Mouse (Mus musculus): ENCODE data around the gene Thg1l. TPM values are rescaled to one million over a fixed set of nuclear protein-coding genes. Genes with fewer than 3 reads are reported as not detected.

Gene Thg1l
- 3.8 to 9.2 TPM (median 6.2 TPM) in 3 replicates for total RNA-seq (2017)

DNA sequence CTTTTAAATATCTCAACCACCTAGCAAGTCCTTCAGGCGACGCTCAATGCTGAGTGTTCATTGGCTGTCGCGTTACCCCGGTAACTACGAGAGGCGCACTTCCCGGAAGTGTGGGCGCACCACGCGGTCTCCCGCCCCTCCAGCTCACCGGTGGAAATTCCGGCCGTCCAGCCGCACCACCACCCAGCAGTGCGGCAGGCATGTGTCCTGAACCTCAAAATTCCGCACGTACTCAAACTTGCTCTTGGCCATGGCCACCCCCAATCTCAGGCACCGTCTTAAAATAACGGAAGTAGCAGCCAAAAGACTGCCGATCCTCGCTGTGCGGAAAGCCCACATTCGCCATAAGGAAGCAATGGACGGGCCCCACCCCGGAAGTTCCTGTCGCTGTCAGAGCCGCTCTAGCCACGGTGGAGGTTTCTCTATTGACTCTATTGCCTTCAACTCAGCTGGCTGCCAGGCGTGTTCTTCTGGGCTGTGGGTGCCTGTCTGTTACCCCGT lies at the start of gene Thg1l:
TSS of gene Thg1l (minus strand) at position 368 of the 501 bp plus-strand sequence.
- ATAC-seq (replicated peaks; ENCODE audit: insufficient number of reproducible peaks, low FRiP score, low TSS enrichment, poor library complexity, severe bottlenecking), result peak; percentile 96

DNA sequence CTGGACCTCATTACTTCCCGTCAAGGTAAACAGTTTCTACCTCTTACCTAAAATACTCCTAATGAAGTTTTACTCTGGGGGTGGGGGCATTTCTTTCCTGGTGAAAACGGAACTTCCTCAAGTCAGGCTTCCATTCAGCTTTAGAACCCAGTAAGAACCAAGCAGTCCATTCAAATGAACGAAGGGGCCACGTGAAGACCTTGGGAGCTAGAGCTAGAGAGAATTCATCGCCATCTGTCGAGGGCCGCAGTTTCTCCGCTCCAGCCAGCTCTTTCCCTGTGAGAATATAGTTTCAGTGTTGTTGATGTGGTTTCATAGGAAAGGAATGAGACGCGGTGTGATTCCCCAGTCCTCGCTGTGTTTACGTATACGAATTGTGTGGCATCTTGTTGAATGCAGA lies 36.8 kb upstream of the Thg1l start:
- ATAC-seq (replicated peaks; ENCODE audit: insufficient number of reproducible peaks, low FRiP score, low TSS enrichment, poor library complexity, severe bottlenecking), result no peak

DNA sequence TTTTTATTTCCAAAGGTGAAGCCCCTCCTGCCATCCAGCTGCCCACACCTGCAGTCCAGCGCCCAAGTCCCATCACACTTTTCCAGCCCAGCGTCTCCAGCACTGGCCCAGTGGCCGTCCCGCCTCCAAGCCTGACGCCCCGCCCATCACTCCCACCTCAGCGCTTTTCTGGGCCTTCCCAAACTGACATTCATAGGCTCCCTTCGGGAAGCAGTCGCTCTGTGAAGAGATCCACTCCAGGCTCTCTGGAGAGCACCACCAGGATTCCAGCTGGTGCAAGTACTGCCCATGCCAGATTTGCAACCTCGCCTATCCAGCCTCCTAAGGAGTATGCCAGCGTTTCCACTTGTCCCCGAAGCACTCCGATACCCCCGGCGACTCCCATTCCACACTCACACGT lies 36.3 kb upstream of the Thg1l start:
- no peak for ATAC-seq (replicated peaks; ENCODE audit: insufficient number of reproducible peaks, low FRiP score, low TSS enrichment, poor library complexity, severe bottlenecking)

DNA sequence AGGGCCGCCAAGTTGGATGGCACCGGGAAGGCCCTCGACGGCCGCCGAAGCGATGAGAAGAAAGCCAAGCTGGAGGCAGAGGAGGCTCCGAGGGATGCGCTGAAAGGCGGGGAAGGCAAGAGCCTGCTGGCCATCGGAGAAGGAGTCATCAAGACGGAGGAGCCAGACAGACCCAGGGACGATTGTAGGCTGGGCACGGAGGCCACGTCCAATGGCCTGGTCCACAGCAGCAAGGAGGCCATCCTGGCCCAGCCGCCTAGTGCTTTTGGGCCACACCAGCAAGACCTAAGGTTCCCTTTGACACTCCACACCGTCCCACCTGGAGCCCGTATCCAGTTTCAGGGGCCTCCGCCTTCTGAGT lies 25.6 kb upstream of the Thg1l start:
- no peak for ATAC-seq (replicated peaks; ENCODE audit: insufficient number of reproducible peaks, low FRiP score, low TSS enrichment, poor library complexity, severe bottlenecking)

DNA sequence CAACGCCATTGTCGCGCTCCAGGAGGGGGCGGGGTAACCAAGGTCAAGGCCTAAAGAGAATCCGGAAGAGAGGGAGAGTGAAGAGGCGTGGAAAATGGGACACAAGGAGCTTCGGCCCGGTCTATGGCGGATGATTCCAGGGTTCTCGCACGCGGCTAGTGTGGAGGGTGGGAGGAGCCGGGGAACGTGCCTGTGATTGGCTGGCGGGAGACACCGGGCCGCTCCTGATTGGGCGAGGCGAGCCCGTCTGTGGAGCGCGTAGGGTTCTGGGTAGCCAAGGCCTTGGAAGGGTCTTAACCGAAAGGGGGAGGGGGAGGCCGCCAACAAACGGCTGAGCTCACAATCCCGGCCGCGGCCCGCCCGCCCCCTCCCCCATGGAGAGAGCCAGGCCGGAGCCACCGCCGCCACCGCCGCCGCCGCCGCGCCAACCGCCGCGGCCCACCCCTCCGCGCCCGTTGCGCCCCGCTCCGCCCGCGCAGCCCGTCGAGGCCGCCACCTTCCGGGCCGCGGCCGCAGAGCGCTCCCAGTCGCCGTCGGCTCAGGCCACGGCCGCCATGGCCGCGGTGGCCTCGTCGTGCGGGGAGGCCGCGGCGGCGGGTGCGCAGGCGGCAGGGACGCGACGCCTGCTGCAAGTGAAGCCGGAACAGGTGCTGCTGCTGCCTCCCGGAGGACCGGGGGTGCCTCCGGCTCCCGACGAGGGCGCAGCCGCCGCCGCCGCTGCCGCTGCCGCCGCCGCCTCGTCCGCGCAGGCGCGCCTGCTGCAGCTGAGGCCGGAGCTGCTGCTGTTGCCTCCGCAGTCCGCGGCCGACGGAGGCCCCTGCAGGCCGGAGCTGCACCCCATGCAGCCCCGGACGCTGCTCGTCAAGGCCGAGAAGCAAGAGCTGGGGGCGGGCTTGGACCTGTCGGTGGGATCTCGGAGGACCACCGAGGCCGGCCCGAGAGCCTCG lies 24.9 kb upstream of the Thg1l start, which contains the start of gene Sox30:
TSS of gene Sox30 (plus strand) at position 365 of the 947 bp plus-strand sequence.
- ATAC-seq (replicated peaks; ENCODE audit: insufficient number of reproducible peaks, low FRiP score, low TSS enrichment, poor library complexity, severe bottlenecking), result no peak

DNA sequence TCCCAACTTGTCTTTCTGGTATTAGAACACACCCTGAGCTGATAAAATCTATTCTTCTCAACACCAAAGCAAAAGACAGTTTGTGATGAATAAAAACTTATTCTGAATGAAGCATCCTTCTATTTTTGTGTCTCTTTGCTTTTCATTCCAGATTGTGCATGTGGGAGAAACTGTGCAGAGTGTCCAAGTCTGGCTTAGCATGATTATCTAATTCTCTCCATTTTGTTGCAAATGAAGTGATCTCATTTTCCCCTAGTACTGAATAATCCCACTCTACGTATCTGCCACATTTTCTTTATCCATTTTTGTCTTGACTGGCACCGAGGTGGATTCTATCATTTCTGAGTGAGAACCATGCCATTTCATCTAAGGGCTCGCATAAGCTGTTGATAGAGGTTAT lies 20.8 kb upstream of the Thg1l start:
- ATAC-seq (replicated peaks; ENCODE audit: insufficient number of reproducible peaks, low FRiP score, low TSS enrichment, poor library complexity, severe bottlenecking), result no peak

DNA sequence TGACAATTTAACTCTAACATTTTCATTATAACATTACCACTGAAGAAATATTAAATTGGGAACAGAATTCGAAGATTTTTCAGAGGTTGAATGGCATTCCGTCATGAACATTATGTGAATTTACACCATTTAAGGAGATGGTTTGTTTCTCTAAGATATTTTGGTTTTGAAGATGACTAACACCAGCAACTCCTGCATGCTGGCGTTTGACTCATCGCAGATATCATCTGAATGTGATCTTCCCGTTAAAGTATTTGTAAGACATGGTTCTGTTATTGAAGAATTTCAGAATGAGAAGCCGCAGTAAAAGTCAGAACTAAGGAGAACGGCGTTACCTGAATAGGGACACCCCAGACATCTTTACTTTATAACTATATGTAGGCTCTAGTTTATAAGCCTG lies 19.2 kb upstream of the Thg1l start:
- ATAC-seq (replicated peaks; ENCODE audit: insufficient number of reproducible peaks, low FRiP score, low TSS enrichment, poor library complexity, severe bottlenecking), result no peak

DNA sequence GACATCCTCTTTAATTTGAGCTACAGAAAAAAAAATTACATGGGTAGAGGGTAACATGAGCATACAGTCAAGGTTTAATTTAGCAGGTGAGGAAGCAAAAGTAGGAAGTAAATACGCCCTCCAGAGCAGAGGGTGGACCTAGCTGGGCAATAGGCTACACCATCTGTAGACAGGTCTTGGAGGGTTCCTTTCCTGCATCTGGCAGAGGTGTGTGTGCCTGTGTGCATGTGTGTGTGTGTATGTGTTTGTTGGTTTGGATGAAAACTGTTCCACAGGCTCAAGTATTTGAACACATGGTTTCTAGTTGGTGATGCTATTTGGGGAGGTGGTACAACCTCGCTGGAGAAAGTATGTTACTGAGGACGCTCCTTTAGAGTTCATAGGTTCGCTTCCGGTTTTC lies 18.3 kb upstream of the Thg1l start:
- no peak for ATAC-seq (replicated peaks; ENCODE audit: insufficient number of reproducible peaks, low FRiP score, low TSS enrichment, poor library complexity, severe bottlenecking)

DNA sequence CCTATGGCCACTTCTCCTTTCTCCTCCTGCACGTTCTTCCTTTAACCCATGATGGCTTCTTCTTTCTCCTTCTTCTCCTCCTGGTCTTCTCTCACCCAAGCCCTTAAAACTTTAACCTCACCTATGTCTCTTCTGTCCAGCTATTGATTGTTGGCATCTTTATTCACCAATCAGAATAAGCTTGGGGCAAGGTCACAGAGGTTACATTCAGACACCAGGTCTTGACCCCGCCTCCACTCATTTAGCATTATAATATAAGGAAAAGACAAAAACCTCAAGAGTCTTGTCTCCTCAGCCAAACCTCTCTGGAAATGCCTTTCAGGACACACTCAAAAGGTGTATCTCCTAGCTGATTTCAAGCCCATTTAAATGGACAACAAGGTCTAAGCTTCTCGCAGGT lies 13.2 kb upstream of the Thg1l start:
- no peak for ATAC-seq (replicated peaks; ENCODE audit: insufficient number of reproducible peaks, low FRiP score, low TSS enrichment, poor library complexity, severe bottlenecking)

DNA sequence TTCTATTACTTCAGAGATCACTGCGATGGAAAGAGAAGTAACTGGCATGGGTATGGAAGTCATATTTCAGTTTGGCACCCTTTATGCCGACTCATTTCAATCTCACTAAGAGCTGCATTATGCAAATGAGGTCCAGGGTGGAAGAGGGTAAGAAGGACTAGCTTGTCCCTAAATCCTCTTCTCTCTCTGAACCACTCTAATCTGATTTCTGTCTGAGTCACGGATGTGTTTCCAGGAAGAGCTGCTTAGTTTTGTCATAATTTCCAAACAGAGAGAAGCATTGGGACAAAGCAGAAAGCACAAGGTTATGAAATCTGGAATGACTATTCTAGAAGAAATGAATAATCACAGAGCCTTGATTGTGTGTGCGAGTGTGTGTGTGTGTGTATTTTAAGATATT lies 11.6 kb upstream of the Thg1l start:
- no peak for ATAC-seq (replicated peaks; ENCODE audit: insufficient number of reproducible peaks, low FRiP score, low TSS enrichment, poor library complexity, severe bottlenecking)

DNA sequence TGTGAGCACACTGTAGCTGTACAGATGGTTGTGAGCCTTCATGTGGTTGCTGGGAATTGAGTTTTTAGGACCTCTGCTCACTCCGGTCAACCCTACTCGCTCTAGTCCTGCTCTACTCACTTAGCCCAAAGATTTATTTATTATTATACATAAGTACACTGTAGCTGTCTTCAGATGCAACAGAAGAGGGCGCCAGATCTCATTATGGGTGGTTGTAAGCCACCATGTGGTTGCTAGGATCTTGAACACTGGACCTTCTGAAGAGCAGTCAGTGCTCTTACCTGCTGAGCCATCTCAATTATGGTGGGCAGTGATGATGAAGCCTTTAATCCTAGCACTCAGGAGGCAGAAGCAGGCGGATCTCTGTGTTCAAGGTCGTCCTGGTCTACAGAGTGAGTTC lies 4.7 kb upstream of the Thg1l start:
- ATAC-seq (replicated peaks; ENCODE audit: insufficient number of reproducible peaks, low FRiP score, low TSS enrichment, poor library complexity, severe bottlenecking), result no peak

DNA sequence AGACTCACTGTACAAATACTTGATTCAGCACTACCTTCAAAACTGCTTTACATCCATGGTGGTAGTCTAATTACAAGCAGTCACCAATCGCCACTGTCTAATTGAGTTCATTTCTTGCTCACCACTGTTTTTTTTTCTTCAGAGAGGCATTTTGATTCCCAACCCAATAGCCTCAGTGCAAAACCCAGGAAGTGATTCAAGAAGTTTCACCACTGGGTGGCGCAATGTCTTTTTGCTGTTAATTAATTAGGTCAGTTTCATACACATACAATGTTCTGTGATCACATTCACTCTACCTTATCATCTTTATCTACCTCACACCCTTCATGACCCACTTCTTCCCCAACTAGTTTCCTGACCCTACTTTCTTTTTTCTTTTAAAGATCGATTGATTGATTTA lies 4.3 kb upstream of the Thg1l start:
- no peak for ATAC-seq (replicated peaks; ENCODE audit: insufficient number of reproducible peaks, low FRiP score, low TSS enrichment, poor library complexity, severe bottlenecking)

DNA sequence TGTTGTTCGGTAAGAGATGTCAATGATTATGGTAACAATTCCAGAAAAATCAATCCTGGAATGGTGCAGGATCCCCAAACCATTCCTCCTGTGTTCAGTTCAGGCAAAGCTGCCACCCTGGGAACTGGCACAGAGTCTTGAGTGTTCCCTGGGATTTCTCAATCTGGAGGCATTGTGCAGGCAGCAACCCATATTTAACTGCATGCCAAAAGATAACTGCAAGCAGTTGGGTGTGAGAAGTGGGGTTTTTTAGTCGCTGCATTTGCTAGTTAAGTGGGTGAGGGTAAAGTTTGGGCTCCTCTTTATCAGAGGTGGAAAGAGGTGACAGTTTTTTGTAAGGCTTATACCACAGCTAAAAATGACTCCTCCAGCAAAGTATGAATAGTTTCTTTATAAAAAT lies 7.8 kb downstream of the Thg1l start:
- no peak for ATAC-seq (replicated peaks; ENCODE audit: insufficient number of reproducible peaks, low FRiP score, low TSS enrichment, poor library complexity, severe bottlenecking)

DNA sequence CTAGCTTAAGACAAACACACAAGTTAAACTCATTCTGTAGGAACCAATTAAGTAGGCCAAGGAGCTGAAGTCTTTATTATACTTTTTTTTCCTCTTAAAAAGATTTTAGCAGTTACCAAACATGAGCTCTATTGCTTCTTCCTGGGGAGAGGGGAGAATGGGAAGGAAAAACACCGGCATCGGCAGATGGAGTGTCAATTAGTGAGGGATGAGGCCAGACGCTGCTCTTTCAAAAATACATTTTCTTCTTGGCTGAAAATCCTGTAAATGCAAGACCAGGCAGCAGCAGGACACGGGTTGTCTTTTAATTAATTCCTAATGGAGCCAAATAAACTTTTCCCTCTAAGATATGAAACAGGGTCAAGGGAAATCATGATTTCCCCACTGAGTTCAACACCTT lies 8.5 kb downstream of the Thg1l start:
- no peak for ATAC-seq (replicated peaks; ENCODE audit: insufficient number of reproducible peaks, low FRiP score, low TSS enrichment, poor library complexity, severe bottlenecking)

DNA sequence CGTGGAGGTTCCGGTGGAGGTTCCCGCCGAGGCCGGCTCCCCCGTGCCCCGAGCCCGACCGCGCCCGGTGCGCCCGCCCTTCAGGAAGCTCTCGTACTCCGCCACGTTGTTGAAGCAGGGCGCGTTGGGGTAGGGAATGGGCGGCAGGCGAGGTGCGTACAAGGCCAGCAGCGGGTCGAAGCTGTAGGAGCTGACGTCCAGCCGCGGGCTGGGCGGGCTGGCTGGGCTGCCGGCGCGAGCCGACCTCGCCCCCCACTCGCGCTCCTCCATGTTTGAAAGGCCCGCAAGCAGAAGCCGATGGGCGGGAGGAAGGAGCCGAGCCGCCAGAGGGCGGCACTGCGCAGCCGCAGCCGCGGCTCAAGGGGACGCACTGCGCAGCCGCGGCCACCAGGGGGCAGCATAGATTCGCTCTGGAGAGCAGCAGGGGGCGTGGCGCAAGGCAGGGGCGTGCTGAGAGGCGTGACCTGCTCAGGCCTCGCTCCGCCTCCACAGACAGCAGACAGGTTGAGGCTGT lies 10.6 kb downstream of the Thg1l start, which contains the start of gene Lsm11:
TSS of gene Lsm11 (minus strand) at position 293 of the 514 bp plus-strand sequence.
- peak; percentile 94 for ATAC-seq (replicated peaks; ENCODE audit: insufficient number of reproducible peaks, low FRiP score, low TSS enrichment, poor library complexity, severe bottlenecking)

DNA sequence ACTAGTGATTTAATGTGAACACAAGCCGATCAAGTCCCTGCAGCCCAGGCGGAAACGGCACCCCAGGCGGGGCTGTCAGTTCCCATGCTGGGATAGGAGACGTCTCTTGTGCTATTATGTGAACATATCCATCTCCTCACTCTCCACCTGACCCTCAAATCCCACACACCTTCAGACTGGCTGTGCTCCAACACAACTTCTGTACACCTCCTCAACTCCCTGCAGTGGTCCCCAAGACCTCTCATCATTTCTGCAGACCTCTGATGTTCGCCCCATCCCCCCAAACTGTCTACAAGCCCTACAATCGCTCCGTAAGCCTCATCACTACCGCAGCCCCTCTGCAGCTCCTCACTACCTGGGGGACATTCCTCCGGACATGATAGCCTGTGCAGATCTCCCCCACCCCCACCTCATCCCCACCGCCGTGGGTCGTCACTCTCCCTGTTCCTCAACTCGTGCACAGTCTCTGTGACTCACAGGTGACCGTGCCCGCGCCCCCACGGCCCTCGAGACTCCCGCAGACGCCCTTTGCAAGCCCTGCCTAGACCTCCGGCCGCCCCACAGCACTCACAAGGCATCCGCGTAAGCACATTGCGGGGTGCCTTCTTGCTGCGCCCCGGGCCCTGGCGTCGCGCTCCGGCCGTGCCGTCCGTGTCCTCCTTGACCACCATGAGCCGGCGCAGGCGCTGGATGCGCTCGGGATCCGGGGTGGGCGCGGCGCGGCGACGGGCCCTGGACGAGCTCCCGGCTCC lies 11.2 kb downstream of the Thg1l start:
- peak; percentile 9; the same call in 1 of the 2 replicates for ATAC-seq (replicated peaks; ENCODE audit: insufficient number of reproducible peaks, low FRiP score, low TSS enrichment, poor library complexity, severe bottlenecking)

DNA sequence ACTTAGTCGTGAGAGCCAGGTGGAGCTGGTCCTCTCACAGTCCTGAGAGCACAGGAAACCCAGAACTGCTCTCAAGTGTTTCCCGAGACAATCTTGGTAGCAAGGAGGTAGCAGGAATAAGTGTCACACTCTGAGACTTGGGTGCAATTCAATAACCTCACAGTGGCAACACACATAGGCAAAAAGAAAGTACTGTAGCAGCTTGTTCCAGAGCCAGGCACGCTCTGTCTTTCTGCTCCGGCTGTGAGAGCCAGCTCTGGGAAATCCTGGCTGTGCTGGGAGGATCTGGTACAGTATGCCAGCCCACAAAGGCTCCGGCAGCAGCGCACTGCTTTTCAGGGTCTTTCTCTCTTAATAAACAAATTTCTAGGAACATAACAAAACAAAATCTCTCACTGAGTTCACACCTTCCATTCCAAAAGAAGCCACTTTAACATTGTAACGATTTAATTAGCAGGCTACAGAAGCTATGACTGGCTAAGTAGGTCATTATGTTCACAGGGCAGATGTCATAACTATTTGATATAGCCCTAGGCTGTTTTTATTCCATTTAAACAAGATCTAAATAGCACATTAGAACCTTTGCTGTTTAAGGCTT lies 12.1 kb downstream of the Thg1l start:
- ATAC-seq (replicated peaks; ENCODE audit: insufficient number of reproducible peaks, low FRiP score, low TSS enrichment, poor library complexity, severe bottlenecking), result no peak

DNA sequence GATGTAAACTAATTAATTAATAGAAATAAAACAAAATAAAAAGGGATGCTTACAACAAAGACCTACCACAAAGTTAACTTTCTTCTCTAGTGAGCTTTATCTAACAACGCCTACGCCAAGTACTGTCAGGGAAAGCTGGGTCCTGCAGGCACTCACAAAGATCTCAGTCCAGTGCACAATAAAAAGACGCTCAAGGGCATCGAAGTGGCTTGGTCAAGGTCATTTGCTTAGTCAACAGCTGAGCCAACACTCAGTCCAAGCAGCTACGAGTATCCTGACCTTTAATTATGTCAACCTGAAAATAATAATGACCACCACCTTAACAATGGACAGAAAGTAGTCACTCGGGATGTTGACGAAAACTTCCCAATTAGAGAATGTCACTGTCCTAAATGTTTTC lies 13.0 kb downstream of the Thg1l start:
- ATAC-seq (replicated peaks; ENCODE audit: insufficient number of reproducible peaks, low FRiP score, low TSS enrichment, poor library complexity, severe bottlenecking), result no peak

DNA sequence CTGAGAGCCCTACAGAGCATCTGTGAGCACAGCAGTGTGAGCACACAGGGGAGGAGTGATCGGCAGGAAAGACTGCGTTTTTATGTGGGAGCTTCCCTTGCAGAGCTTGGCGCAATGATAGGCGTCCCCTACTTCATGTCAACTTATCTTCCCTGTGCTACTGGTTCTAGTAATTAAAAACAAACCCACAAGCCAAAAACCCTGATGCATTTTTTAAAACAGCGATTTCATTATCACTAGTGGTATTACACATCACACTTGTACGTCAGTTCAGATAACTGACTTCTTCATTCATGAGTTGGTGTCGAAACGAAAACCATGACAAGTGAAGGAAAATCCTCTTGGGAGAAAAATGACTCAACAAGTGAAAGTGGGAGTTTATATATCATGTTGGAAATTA lies 16.4 kb downstream of the Thg1l start:
- no peak for ATAC-seq (replicated peaks; ENCODE audit: insufficient number of reproducible peaks, low FRiP score, low TSS enrichment, poor library complexity, severe bottlenecking)

All from monocyte, adult 5-6 weeks (primary cell).